Mouse (Mus musculus): ENCODE results near the gene Dpep1. TPM values are rescaled to one million over a fixed set of nuclear protein-coding genes. Genes with fewer than 3 reads are reported as not detected.
"Not testable (repeated sequence)": the region's sequence is repeated elsewhere in the genome, so short reads cannot be mapped to it uniquely, and the experiment has no call there.

Gene Dpep1
- total RNA-seq (2021): 10 to 100 TPM; 11.0 to 16.1 TPM
- long read RNA-seq, experiment 1, transcript Dpep1-201 (11 exons, 2,236 nt): major isoform, 10 of 14 reads
- long read RNA-seq, experiment 1, partial matches to known transcripts: 3 of 14 reads
- long read RNA-seq, experiment 1, other reads (novel, unspliced or antisense): 1 of 14 reads
- long read RNA-seq, experiment 2, transcript Dpep1-201 (11 exons, 2,236 nt): major isoform, 13 of 17 reads
- long read RNA-seq, experiment 2, partial matches to known transcripts: 0 of 17 reads
- long read RNA-seq, experiment 2, other reads (novel, unspliced or antisense): 4 of 17 reads

- DNase-seq: peak; percentile 82
These were observed at the start of gene Dpep1 for GRCm38 (mm10) chr8:123185566-123186409. TSS of gene Dpep1 (plus strand) at chr8:123186242.

DNA sequence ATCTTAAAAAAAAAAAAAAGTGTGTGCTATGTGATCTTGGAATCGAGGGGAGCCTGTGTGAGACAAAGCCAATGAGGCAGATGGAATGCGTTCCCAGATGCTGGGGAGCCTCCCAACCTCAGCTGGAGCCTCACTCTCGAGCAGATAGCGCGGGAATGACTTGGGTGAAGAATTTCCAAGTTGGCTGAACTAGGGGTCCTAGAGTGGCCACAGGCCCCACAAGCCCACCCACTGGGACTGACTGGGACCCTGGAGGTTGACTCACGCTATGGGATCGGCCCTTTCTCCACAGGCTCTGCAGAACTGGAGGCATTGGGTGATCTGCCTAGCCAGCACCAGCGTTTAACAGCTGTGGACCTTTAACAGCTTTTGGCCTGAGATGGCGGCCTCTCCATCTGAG, 49.8 kb upstream of the Dpep1 start:
- peak; percentile 42 for DNase-seq

- peak; percentile 37 for DNase-seq
These were observed 48.4 kb upstream of the Dpep1 start for GRCm38 (mm10) chr8:123137645-123138077.

GRCm38 (mm10) chr8:123138741-123139140, 47.3 kb upstream of the Dpep1 start:
- no peak for DNase-seq

DNA sequence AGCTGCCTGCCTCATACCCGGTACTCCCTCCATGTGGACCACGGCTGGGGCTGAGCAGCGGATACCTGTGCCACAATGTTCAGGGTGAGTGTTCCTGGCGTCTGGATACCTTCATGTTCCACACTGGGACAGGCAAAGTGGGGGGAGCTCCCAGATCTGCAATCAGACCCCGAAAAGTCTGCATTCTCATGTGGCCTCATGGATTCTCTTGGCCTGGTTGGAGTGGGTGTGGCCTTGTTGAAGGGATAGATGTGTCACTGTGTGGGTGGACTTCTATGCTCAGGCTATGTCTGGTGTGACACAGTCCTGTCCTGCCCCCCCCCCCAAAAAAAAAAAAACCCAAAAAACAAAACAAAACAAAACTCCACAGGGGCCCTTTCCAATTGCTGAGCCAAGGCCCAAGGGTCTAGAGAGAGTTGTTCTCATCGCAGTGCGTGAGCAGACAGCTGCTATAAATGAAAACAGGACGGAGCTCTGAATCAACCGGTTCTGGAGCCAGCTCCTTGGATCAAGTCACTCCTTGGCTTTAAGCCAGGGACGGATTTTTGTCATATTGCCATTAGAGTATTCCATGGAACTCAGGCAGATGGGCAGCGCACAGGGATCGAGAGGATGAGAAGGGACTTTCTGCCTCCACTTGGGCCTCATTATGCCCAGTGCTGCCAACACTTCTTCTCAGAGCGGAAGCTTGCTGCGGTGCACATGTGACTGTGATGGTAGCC, 44.1 kb upstream of the Dpep1 start:
- peak; percentile 83 for DNase-seq

- peak; percentile 67 for DNase-seq
These were observed 40.8 kb upstream of the Dpep1 start for GRCm38 (mm10) chr8:123145279-123145678.

GRCm38 (mm10) chr8:123146390-123146789, 39.7 kb upstream of the Dpep1 start:
- DNase-seq: peak; percentile 56

GRCm38 (mm10) chr8:123150737-123151171, 35.3 kb upstream of the Dpep1 start:
- no peak for DNase-seq

DNA sequence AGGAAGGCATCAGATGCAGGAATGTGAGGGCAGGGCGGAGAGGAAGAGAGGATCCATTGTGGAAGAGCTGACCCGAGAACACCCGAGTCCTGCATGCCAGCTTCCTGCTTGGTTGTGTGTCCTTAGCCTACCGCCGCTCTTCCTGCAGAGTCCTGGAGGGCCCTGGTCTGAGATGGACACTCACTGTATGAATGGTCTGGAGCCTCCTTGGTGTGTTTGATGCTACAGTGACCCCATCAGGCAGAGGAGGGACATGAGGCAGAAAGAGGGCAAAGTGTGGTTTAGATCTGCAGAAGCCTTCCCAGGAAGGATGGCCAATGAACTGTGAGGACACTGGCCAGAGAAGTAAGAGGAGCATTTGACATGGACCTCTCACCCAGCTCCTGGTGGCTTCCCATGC, 30.9 kb upstream of the Dpep1 start:
- no peak for DNase-seq

GRCm38 (mm10) chr8:123156070-123156773, 29.8 kb upstream of the Dpep1 start:
- no peak for DNase-seq

- no peak for DNase-seq
These were observed 28.1 kb upstream of the Dpep1 start, which contains the start of gene Sult5a1 for GRCm38 (mm10) chr8:123157888-123158465. TSS of gene Sult5a1 (minus strand) at chr8:123158315.

DNA sequence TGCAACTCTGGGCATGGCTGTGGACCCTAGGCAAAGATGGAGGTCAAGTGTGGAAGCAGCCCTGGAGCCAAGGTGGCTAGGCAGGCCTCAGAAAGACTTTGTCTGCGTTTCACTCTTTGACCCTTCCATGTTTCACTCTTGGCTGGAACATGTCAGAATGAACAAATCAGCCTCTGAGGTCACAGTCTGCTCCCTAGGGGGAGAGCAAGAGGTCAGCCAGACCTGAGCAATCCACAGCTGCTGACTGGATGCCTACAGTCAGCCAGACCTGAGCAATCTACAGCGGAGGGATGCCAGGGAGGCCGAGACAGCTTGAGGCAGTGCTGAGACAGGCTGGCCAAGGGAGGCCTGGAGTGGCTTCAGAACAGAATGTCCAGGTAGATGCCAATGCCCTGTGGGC, 4.7 kb upstream of the Dpep1 start:
- peak; percentile 69 for DNase-seq

GRCm38 (mm10) chr8:123188006-123188405, 2.0 kb downstream of the Dpep1 start:
- no peak for DNase-seq

GRCm38 (mm10) chr8:123188841-123189240, 2.8 kb downstream of the Dpep1 start:
- no peak for DNase-seq

DNA sequence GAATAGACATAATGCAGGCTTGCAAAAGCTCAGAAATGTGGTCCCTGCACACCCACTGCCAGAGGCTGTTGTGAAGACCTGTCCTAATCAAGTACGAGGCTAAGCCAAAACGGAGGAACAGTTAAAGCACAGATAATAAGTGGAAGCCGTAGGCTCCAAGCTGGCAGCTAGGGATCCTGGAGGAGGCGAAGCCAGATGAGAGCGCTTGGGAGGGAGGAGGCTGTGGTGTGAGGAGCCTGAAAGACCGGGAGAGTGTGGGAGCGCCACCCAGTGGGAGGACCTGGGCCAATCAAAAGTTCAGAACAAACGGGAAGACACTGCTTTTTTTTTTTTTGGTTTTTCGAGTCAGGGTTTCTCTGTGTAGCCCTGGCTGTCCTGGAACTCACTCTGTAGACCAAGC, 4.6 kb downstream of the Dpep1 start:
- peak; percentile 68 for DNase-seq

DNA sequence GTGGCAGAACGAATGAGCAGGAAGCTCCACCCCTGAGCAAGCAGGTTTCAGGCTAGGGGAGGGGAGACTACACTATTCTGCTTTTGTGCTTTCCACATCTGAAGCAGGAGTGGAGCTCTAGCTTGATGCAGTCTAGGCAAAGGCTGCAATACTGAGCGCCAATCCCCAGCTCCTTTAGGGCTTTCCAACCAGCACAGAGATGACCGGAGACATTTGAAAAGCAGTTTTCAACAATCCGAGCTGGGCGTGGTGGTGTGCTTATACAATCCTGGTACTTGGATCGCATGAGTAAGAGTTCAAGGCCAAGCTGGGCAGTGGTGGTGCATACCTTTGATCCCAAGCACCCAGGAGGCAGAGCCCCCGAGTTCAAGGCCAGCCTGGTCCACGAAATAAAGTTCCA, 5.9 kb downstream of the Dpep1 start:
- no peak for DNase-seq

GRCm38 (mm10) chr8:123193771-123194170, 7.7 kb downstream of the Dpep1 start:
- no peak for DNase-seq

DNA sequence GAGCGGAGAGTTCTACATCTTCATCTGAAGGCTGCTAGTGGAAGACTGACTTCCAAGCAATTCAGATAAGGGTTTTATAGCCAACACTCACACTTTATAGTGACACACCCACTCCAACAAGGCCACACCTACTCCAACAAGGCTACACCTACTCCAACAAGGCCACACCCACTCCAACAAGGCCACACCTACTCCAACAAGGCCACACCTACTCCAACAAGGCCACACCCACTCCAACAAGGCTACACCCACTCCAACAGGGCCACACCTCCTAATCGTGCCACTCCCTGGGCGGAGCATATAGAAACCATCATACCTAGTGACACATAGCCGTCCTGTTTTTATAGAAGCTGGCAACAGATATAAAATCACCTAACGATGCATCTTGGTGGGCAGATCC, 11.0 kb downstream of the Dpep1 start:
- not testable (repeated sequence) for DNase-seq

DNA sequence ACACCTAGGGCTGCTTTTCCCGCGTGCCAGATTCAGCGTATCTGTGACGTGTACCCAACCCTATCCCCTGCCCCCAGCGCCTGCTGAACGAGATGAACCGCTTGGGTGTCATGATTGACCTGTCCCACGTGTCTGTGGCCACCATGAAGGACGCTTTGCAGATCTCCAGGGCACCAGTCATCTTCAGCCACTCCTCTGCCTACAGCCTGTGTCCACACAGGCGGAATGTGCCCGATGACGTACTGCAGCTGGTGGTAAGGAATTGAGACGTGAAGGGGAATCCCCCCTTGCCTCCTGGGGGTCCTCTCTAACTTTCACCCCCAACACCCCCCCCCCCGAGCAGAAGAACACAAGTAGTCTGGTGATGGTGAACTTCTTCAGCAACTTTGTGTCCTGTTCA, 13.8 kb downstream of the Dpep1 start:
- DNase-seq: no peak

- no peak for DNase-seq
These were observed 16.2 kb downstream of the Dpep1 start for GRCm38 (mm10) chr8:123202288-123202687.

DNA sequence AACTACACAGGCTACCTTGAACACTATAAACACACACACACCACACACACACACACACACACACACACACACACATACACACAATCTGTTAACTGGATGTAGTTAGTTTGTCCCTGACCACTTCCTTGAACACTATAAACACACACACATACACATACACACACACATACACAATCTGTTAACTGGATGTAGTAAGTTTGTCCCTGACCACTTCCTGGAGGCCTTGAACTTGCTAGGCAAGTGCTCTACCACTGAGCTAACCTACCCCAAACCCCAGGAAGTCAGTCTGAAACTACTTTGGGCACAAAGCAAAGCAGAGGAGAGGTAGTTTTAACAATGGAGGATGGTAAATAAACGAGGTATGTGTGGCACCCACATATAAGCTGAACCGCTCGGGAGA, 17.5 kb downstream of the Dpep1 start:
- DNase-seq: no peak

DNA sequence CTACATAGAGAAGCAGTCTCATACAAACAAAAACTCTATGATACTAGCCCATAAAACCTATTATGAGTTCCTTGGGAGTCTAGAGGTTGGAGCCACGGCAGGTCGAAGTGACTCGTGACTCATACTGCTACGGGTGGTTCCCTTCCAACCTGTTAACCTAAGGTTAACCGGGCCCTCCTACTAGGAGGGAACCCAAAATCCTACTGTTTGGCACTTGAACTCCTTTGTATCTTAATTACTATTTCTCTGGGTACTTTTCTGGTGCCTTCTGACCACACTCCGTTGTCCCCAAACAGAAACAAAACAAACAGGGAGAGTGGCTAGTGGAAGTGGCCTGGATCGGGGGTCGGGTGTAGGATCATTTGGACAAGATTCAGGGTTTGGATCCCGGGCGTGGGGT, 25.8 kb downstream of the Dpep1 start:
- DNase-seq: no peak

All from gastrocnemius, postnatal 25 days (tissue).